Mouse (Mus musculus) bone marrow, adult 2 months (tissue): ENCODE data around the gene Os9.

Experiments
- CTCF ChIP-seq: fragments of 200-500 bp; IDR thresholded peaks from 2 replicates; pipeline ENCODE4 v1.5.1; 2011; ENCODE audit warnings: low read length, control low read depth; ENCODE audit not compliant: control insufficient read depth, insufficient read depth
- POLR2A ChIP-seq: fragments of 200-500 bp; IDR thresholded peaks from 2 replicates; pipeline ENCODE4 v1.6.1; 2011; ENCODE audit warnings: low read depth, mild to moderate bottlenecking, control low read depth, low read length, borderline replicate concordance; ENCODE audit not compliant: control insufficient read depth

- no peak for TF ChIP-seq POLR2A
- no peak for TF ChIP-seq CTCF
Observed at GRCm38 (mm10) chr10:127099868-127100267, 21.1 kb downstream of the Os9 start.
